Mouse (Mus musculus) intestine, embryonic 14.5 days (tissue): ENCODE data around the gene Prx. TPM values are rescaled to one million over a fixed set of nuclear protein-coding genes. Genes with fewer than 3 reads are reported as not detected.

ENCODE experiments used
- ATAC-seq: fragments of 200-750 bp; cut with Nextera tagmentation; replicated peaks from 2 replicates; pipeline ENCODE4 v1.8.0; 2017; ENCODE audit warnings: low read depth, moderate number of reproducible peaks, moderate TSS enrichment, moderate library complexity; ENCODE audit not compliant: low FRiP score, low TSS enrichment
- DNase-seq: peaks from one replicate; pipeline ENCODE4 v3.0.0-alpha.2; 2018; ENCODE audit warnings: low spot score
- H3K27ac ChIP-seq: fragments of 300-500 bp; sonication (generic); 2 replicates; pipeline ENCODE4 v1.5.1; 2014; ENCODE audit warnings: low read depth, mild to moderate bottlenecking, control low read depth
- H3K27me3 ChIP-seq: fragments of 300-500 bp; sonication (generic); replicated peaks from 2 replicates; pipeline ENCODE4 v1.6.1; 2014; ENCODE audit warnings: low read length, control low read depth; ENCODE audit not compliant: control insufficient read depth, insufficient read depth
- H3K36me3 ChIP-seq: fragments of 300-500 bp; sonication (generic); 2 replicates; pipeline ENCODE4 v1.6.1; 2014; ENCODE audit warnings: low read length, control low read depth; ENCODE audit not compliant: control insufficient read depth, insufficient read depth
- H3K4me1 ChIP-seq: fragments of 300-500 bp; sonication (generic); replicated peaks from 2 replicates; pipeline ENCODE4 v1.6.1; 2014; ENCODE audit warnings: low read length, control low read depth, mixed read lengths; ENCODE audit not compliant: control insufficient read depth, insufficient read depth
- H3K4me2 ChIP-seq: fragments of 300-500 bp; sonication (generic); 2 replicates; pipeline ENCODE4 v1.6.1; 2014; ENCODE audit warnings: low read length
- H3K4me3 ChIP-seq: fragments of 300-500 bp; sonication (generic); 2 replicates; pipeline ENCODE4 v1.5.1; 2014; ENCODE audit warnings: low read depth, low read length, control low read depth, mixed read lengths
- H3K9ac ChIP-seq: fragments of 300-500 bp; sonication (generic); 2 replicates; pipeline ENCODE4 v1.6.1; 2014; ENCODE audit warnings: mild to moderate bottlenecking, low read length
- H3K9me3 ChIP-seq: fragments of 300-500 bp; sonication (generic); 2 replicates; pipeline ENCODE4 v1.6.1; 2016; ENCODE audit warnings: low read length, control low read depth; ENCODE audit not compliant: control insufficient read depth
- WGBS: fragments of 180-500 bp; shearing (Covaris S2); extraction: QIAGEN DNeasy Blood & Tissue Kit; methylation state at CpG from one replicate; pipeline ENCODE4 v1.1.7; 2014; 5-methylcytosine and 5-hydroxymethylcytosine counted together
- polyA plus RNA-seq: library from polyadenylated mRNA; unstranded; fragments of >200 nt; fragmentation: Nextera tagmentation; extraction: Ambion mirVana; gene quantifications from 2 replicates; pipeline ENCODE4 v1.2.1, GENCODE M21; 2014

Prx gene
- polyA plus RNA-seq, 1 experiment from 2014 or later = 1.6 TPM

- no peak overlapping the region for H3K4me2 ChIP-seq
- no peak for ATAC-seq
These were observed 38.9 kb downstream of the Prx start for GRCm38 (mm10) chr7:27537998-27538397.

GRCm38 (mm10) chr7:27538797-27539196, 39.7 kb downstream of the Prx start:
- no peak overlapping the region for H3K9ac ChIP-seq
- 96% methylated on average over 2 of the region's 2 CpGs for WGBS
- peaks cover 7% of the 10 kb centered on the region for H3K4me1 ChIP-seq
- no peaks in the 10 kb centered on the region for H3K27me3 ChIP-seq
- DNase-seq (no peak), ATAC-seq (no peak)
- H3K36me3 ChIP-seq = peaks cover 35% of the 10 kb centered on the region
- no peaks in the 10 kb centered on the region for H3K9me3 ChIP-seq
- H3K27ac ChIP-seq = no peak overlapping the region
- H3K4me3 ChIP-seq = no peak overlapping the region
- no peak overlapping the region for H3K4me2 ChIP-seq

More at GRCm38 (mm10) chr7:27537998-27538397, 38.9 kb downstream of the Prx start:
- Histone ChIP-seq H3K36me3 (peaks cover 42% of the 10 kb centered on the region), H3K9me3 (no peaks in the 10 kb centered on the region), H3K4me3 (no peak overlapping the region), H3K4me1 (peaks cover 1% of the 10 kb centered on the region; the same call in 1 of the 2 replicates), H3K9ac (no peak overlapping the region), H3K27me3 (no peaks in the 10 kb centered on the region), H3K27ac (no peak overlapping the region)
- WGBS = 87% methylated on average over 8 of the region's 8 CpGs
- DNase-seq = no peak

GRCm38 (mm10) chr7:27540521-27540920, 41.4 kb downstream of the Prx start:
- no peak overlapping the region for H3K4me2 ChIP-seq
- DNase-seq = no peak
- 54% methylated on average over 2 of the region's 2 CpGs for WGBS
- no peak overlapping the region for H3K9ac ChIP-seq
- H3K36me3 ChIP-seq = peaks cover 34% of the 10 kb centered on the region
- no peak overlapping the region for H3K27ac ChIP-seq
- no peaks in the 10 kb centered on the region for H3K27me3 ChIP-seq
- no peaks in the 10 kb centered on the region for H3K9me3 ChIP-seq
- peaks cover 12% of the 10 kb centered on the region for H3K4me1 ChIP-seq
- ATAC-seq = no peak
- H3K4me3 ChIP-seq = no peak overlapping the region

- ATAC-seq (no peak), DNase-seq (no peak)
- Histone ChIP-seq H3K36me3 (peaks cover 30% of the 10 kb centered on the region), H3K4me2 (no peak overlapping the region), H3K9ac (no peak overlapping the region), H3K9me3 (no peaks in the 10 kb centered on the region), H3K4me1 (peaks cover 12% of the 10 kb centered on the region), H3K27ac (no peak overlapping the region), H3K4me3 (no peak overlapping the region), H3K27me3 (no peaks in the 10 kb centered on the region)
- WGBS = 86% methylated on average over 6 of the region's 6 CpGs
These were observed 41.8 kb downstream of the Prx start for GRCm38 (mm10) chr7:27540935-27541334.

- Histone ChIP-seq H3K27ac (no peak overlapping the region), H3K4me2 (no peak overlapping the region), H3K36me3 (peaks cover 25% of the 10 kb centered on the region), H3K4me1 (peaks cover 12% of the 10 kb centered on the region), H3K9ac (no peak overlapping the region), H3K9me3 (no peaks in the 10 kb centered on the region), H3K27me3 (no peaks in the 10 kb centered on the region), H3K4me3 (no peak overlapping the region)
- WGBS = 77% methylated on average over 16 of the region's 16 CpGs
- DNase-seq (no peak), ATAC-seq (no peak)
These were observed 42.3 kb downstream of the Prx start for GRCm38 (mm10) chr7:27541431-27541830.

- Histone ChIP-seq H3K9me3 (no peaks in the 10 kb centered on the region), H3K4me3 (peak overlapping the region; percentile 40), H3K9ac (peak overlapping the region; percentile 40), H3K36me3 (peaks cover 21% of the 10 kb centered on the region; the same call in 1 of the 2 replicates), H3K27ac (no peak overlapping the region), H3K27me3 (no peaks in the 10 kb centered on the region), H3K4me1 (peaks cover 12% of the 10 kb centered on the region), H3K4me2 (peak overlapping the region; percentile 85)
- DNase-seq (no peak), ATAC-seq (no peak)
- 58% methylated on average over 5 of the region's 5 CpGs for whole genome bisulfite sequencing
These were observed 42.8 kb downstream of the Prx start for GRCm38 (mm10) chr7:27541922-27542321.

GRCm38 (mm10) chr7:27542392-27543033, 43.4 kb downstream of the Prx start:
- ATAC-seq (peak; percentile 87), DNase-seq (peak; percentile 84)
- peaks cover 12% of the 10 kb centered on the region for H3K4me1 ChIP-seq
- peaks cover 17% of the 10 kb centered on the region; the same call in 1 of the 2 replicates for H3K36me3 ChIP-seq
- no peaks in the 10 kb centered on the region for H3K27me3 ChIP-seq
- 2% methylated on average over 30 of the region's 30 CpGs for WGBS
- no peaks in the 10 kb centered on the region for H3K9me3 ChIP-seq
- H3K4me3 ChIP-seq = peak overlapping the region; percentile 40
- peak overlapping the region; percentile 85 for H3K4me2 ChIP-seq
- peak overlapping the region; percentile 48; the same call in 1 of the 2 replicates for H3K27ac ChIP-seq
- peak overlapping the region; percentile 40 for H3K9ac ChIP-seq

- Histone ChIP-seq H3K4me1 (peaks cover 12% of the 10 kb centered on the region), H3K4me2 (peak overlapping the region; percentile 85), H3K4me3 (peak overlapping the region; percentile 40), H3K27ac (peak overlapping the region; percentile 48; the same call in 1 of the 2 replicates), H3K9ac (peak overlapping the region; percentile 40), H3K9me3 (no peaks in the 10 kb centered on the region), H3K36me3 (peaks cover 11% of the 10 kb centered on the region; the same call in 1 of the 2 replicates), H3K27me3 (no peaks in the 10 kb centered on the region)
- ATAC-seq = 0 out of 2 replicates have a peak, but pooled peaks have one; percentile 12
- 35% methylated on average over 6 of the region's 6 CpGs for WGBS
- no peak for DNase-seq
These were observed 43.9 kb downstream of the Prx start for GRCm38 (mm10) chr7:27543065-27543464.

GRCm38 (mm10) chr7:27543851-27544250, 44.7 kb downstream of the Prx start:
- ATAC-seq (no peak), DNase-seq (no peak)
- Histone ChIP-seq H3K4me2 (no peak overlapping the region), H3K9me3 (no peaks in the 10 kb centered on the region), H3K27ac (peak overlapping the region; percentile 36; the same call in 1 of the 2 replicates), H3K9ac (no peak overlapping the region), H3K27me3 (no peaks in the 10 kb centered on the region), H3K36me3 (peaks cover 11% of the 10 kb centered on the region; the same call in 1 of the 2 replicates), H3K4me1 (peaks cover 12% of the 10 kb centered on the region), H3K4me3 (no peak overlapping the region)
- WGBS = 79% methylated on average over 4 of the region's 4 CpGs
